Mouse (Mus musculus) heart, postnatal 0 days (tissue): Measurements from ENCODE around the gene Ugt1a8.
"Not testable (repeated sequence)": the region's sequence is repeated elsewhere in the genome, so short reads cannot be mapped to it uniquely, and the experiment has no call there.

Experiments
- CTCF ChIP-seq: IDR thresholded peaks from 2 replicates; pipeline ENCODE4 v1.5.1; 2016; ENCODE audit warnings: antibody characterized with exemption, control low read depth, low read depth
- EP300 ChIP-seq: IDR thresholded peaks from 2 replicates; pipeline ENCODE4 v1.6.1; 2016; ENCODE audit warnings: antibody characterized with exemption, low read depth

- TF ChIP-seq CTCF, EP300: not testable (repeated sequence)
Measured at GRCm38 (mm10) chr1:88135229-88135904, 47.8 kb downstream of the Ugt1a8 start.
